Mouse (Mus musculus) liver (tissue): ENCODE data around the gene Map4k2.

Experiments
- DNase-seq: peaks from one replicate; pipeline ENCODE4 v3.0.0-alpha.2; 2020; ENCODE audit warnings: mixed read lengths

Gene Map4k2

GRCm38 (mm10) chr19:6318145-6318544, 22.8 kb upstream of the Map4k2 start:
- DNase-seq, result no peak

GRCm38 (mm10) chr19:6321358-6321757, 19.6 kb upstream of the Map4k2 start:
- no peak for DNase-seq

GRCm38 (mm10) chr19:6321786-6322621, 18.9 kb upstream of the Map4k2 start:
- DNase-seq, result no peak

GRCm38 (mm10) chr19:6324751-6325150, 16.2 kb upstream of the Map4k2 start:
- no peak for DNase-seq

GRCm38 (mm10) chr19:6331178-6331577, 9.8 kb upstream of the Map4k2 start:
- DNase-seq, result no peak

- peak; percentile 62 for DNase-seq
These were observed 9.0 kb upstream of the Map4k2 start for GRCm38 (mm10) chr19:6331719-6332516.

- DNase-seq, result no peak
These were observed 7.0 kb upstream of the Map4k2 start for GRCm38 (mm10) chr19:6333761-6334595.

- DNase-seq, result peak; percentile 92
These were observed 6.1 kb upstream of the Map4k2 start, which contains the start of gene Men1 for GRCm38 (mm10) chr19:6334673-6335457. Gene Men1, plus strand, starts transcription at chr19:6334979.

- peak; percentile 50 for DNase-seq
These were observed 5.5 kb upstream of the Map4k2 start for GRCm38 (mm10) chr19:6335458-6335827.

GRCm38 (mm10) chr19:6336920-6337319, 4.0 kb upstream of the Map4k2 start:
- no peak for DNase-seq

- no peak for DNase-seq
These were observed 2.8 kb upstream of the Map4k2 start for GRCm38 (mm10) chr19:6338171-6338570.

GRCm38 (mm10) chr19:6338716-6339115, 2.2 kb upstream of the Map4k2 start:
- no peak for DNase-seq

- DNase-seq, result no peak
These were observed 1.7 kb upstream of the Map4k2 start for GRCm38 (mm10) chr19:6339191-6339590.

- DNase-seq, result peak; percentile 59
These were observed 938 bp upstream of the Map4k2 start for GRCm38 (mm10) chr19:6339890-6340504.

- no peak for DNase-seq
These were observed 630 bp downstream of the Map4k2 start for GRCm38 (mm10) chr19:6341453-6342077.

- no peak for DNase-seq
These were observed 1.5 kb downstream of the Map4k2 start for GRCm38 (mm10) chr19:6342276-6342933.

GRCm38 (mm10) chr19:6343066-6343925, 2.4 kb downstream of the Map4k2 start:
- DNase-seq, result no peak

GRCm38 (mm10) chr19:6343996-6344395, 3.1 kb downstream of the Map4k2 start:
- no peak for DNase-seq

GRCm38 (mm10) chr19:6346023-6346422, 5.1 kb downstream of the Map4k2 start:
- DNase-seq, result no peak

- no peak for DNase-seq
These were observed 5.7 kb downstream of the Map4k2 start for GRCm38 (mm10) chr19:6346661-6347060.
